Mouse (Mus musculus): ENCODE data around the gene Cnr1.

DNA sequence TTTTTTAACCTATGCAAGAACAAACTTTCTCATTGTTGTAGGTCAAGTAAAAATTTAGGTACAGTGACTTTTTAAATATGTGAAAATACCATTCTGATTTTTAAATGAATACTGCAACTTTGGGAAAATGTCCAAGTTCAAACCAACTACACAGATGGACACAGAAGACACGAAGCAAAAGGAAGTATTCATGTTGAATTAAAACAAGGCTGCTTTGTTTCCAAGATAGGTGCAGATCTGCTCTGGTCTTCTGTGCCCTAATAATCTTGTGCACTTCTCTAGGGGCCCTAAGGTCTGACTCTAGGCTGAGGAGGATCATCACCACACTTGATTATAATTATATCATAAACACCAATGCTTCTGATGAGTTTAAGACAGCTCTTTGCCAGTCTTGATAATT, 4.1 kb downstream of the Cnr1 start:
- TF ChIP-seq NELFE (IDR thresholded peaks at IDR 0.05; ENCODE audit: low read depth, low read length) (no peak), RAD21 (IDR thresholded peaks at IDR 0.05; ENCODE audit: low read depth, low read length) (no peak), TCF12 (IDR thresholded peaks at IDR 0.05; ENCODE audit: low read depth, low read length) (no peak), EP300 (IDR thresholded peaks at IDR 0.05; ENCODE audit: low read depth in 1 of 2, low read length in 2 of 2) (no peak), USF1 (IDR thresholded peaks at IDR 0.05; ENCODE audit: low read depth, low read length) (no peak), NRF1 (IDR thresholded peaks at IDR 0.05; ENCODE audit: insufficient read depth, low read depth, low read length, poor library complexity, severe bottlenecking) (no peak), CTCF (IDR thresholded peaks at IDR 0.05 in 2 of 3, conservative IDR thresholded peaks at IDR 0.05 in 1 of 3; ENCODE audit: control insufficient read depth in 1 of 3, insufficient read depth in 1 of 3, low read depth in 2 of 3, low read length in 3 of 3, poor library complexity in 1 of 3, severe bottlenecking in 1 of 3) (no peak), ZKSCAN1 (IDR thresholded peaks at IDR 0.05; ENCODE audit: low read depth, low read length) (no peak), MAX (IDR thresholded peaks at IDR 0.05; ENCODE audit: low read length) (no peak), POLR2A (IDR thresholded peaks at IDR 0.05; ENCODE audit: control insufficient read depth in 1 of 2, insufficient read depth in 1 of 2, low read depth in 1 of 2, low read length in 2 of 2, poor library complexity in 1 of 2) (no peak), MEF2A (IDR thresholded peaks at IDR 0.05; ENCODE audit: extremely low read depth, insufficient replicate concordance, low read depth, low read length, poor library complexity, severe bottlenecking) (no peak), UBTF (IDR thresholded peaks at IDR 0.05; ENCODE audit: borderline replicate concordance, insufficient read depth, low read depth, low read length) (no peak), HCFC1 (IDR thresholded peaks at IDR 0.05; ENCODE audit: low read depth, low read length) (no peak)
